Mouse (Mus musculus): ENCODE results near the gene Etv3.

DNA sequence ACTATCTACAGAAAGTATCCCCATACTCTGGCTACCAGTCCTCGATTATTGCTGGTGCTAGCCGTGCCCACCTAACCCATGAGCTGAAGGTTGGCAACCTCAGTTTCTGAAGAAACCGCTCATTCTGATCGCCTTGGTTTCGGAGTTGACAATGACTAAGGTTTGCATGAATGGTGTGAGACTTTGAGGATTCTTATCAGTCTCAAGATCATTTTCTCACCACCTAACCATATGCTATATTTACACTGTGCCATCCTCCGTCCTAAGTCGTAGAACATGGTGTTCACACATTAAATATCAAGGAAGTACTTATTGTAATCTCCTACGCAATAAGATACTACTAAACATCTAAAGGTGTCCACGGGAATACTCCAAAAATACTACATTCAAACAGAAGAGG, 1.5 kb upstream of the Etv3 start:
- TF ChIP-seq CTCF (IDR thresholded peaks at IDR 0.05; ENCODE audit: control insufficient read depth, insufficient read depth, low read length): no peak
- TF ChIP-seq POLR2A (IDR thresholded peaks at IDR 0.05; ENCODE audit: borderline replicate concordance, control insufficient read depth, low read depth, low read length): no peak
